Mouse (Mus musculus) limb, embryonic 12.5 days (tissue): ENCODE results near the gene Sgpp1. TPM values are rescaled to one million over a fixed set of nuclear protein-coding genes. Genes with fewer than 3 reads are reported as not detected.
"Not testable (repeated sequence)": the region's sequence is repeated elsewhere in the genome, so short reads cannot be mapped to it uniquely, and the experiment has no call there.

Experiments
- ATAC-seq: fragments of 200-750 bp; cut with Nextera tagmentation; 2 replicates; pipeline ENCODE4 v1.8.0; 2017; ENCODE audit warnings: low read depth, moderate TSS enrichment; ENCODE audit not compliant: insufficient number of reproducible peaks, insufficient read depth, low FRiP score, low TSS enrichment
- H3K27ac ChIP-seq: fragments of 300-500 bp; sonication (generic); 2 replicates; pipeline ENCODE4 v1.5.1; 2016; ENCODE audit warnings: mild to moderate bottlenecking, moderate library complexity
- H3K27me3 ChIP-seq: fragments of 300-500 bp; sonication (generic); 2 replicates; pipeline ENCODE4 v1.6.1; 2016; ENCODE audit warnings: mild to moderate bottlenecking, moderate library complexity
- H3K36me3 ChIP-seq: fragments of 300-500 bp; sonication (generic); 2 replicates; pipeline ENCODE4 v1.6.1; 2016; ENCODE audit warnings: mild to moderate bottlenecking, moderate library complexity
- H3K4me1 ChIP-seq: fragments of 300-500 bp; sonication (generic); replicated peaks from 2 replicates; pipeline ENCODE4 v1.6.1; 2016
- H3K4me2 ChIP-seq: fragments of 300-500 bp; sonication (generic); 2 replicates; pipeline ENCODE4 v1.6.1; 2016; ENCODE audit warnings: mild to moderate bottlenecking, moderate library complexity
- H3K4me3 ChIP-seq: fragments of 300-500 bp; sonication (generic); replicated peaks from 2 replicates; pipeline ENCODE4 v1.5.1; 2016; ENCODE audit warnings: mild to moderate bottlenecking
- H3K9ac ChIP-seq: fragments of 300-500 bp; sonication (generic); replicated peaks from 2 replicates; pipeline ENCODE4 v1.6.1; 2016; ENCODE audit warnings: mild to moderate bottlenecking, moderate library complexity
- H3K9me3 ChIP-seq: fragments of 300-500 bp; sonication (generic); 2 replicates; pipeline ENCODE4 v1.6.1; 2016; ENCODE audit warnings: mild to moderate bottlenecking, moderate library complexity
- WGBS: fragments of 180-500 bp; shearing (Covaris S2); methylation state at CpG from one replicate; pipeline ENCODE4 v1.1.7; 2016; 5-methylcytosine and 5-hydroxymethylcytosine counted together
- polyA plus RNA-seq: library from polyadenylated mRNA; unstranded; fragments of >200 nt; fragmentation: Nextera tagmentation; extraction: Ambion mirVana; gene quantifications from 2 replicates; pipeline ENCODE4 v1.2.1, GENCODE M21; 2016

Sgpp1 gene
- polyA plus RNA-seq, 1 experiment from 2014 or later, result 13.4 TPM

- not testable (repeated sequence) for H3K9me3 ChIP-seq, H3K27ac ChIP-seq, H3K9ac ChIP-seq, H3K4me2 ChIP-seq, H3K36me3 ChIP-seq, H3K4me1 ChIP-seq, H3K27me3 ChIP-seq, ATAC-seq, H3K4me3 ChIP-seq
- 83% methylated on average over 4 of the region's 4 CpGs for WGBS
These were observed 51.5 kb downstream of the Sgpp1 start for GRCm38 (mm10) chr12:75684026-75684425.

- Histone ChIP-seq H3K36me3 (no peaks in the 10 kb centered on the region), H3K27ac (no peak overlapping the region), H3K4me3 (no peak overlapping the region), H3K4me2 (no peak overlapping the region), H3K4me1 (no peaks in the 10 kb centered on the region), H3K9ac (no peak overlapping the region), H3K9me3 (no peaks in the 10 kb centered on the region), H3K27me3 (no peaks in the 10 kb centered on the region)
- no peak for ATAC-seq
- WGBS, result 90% methylated on average over 4 of the region's 4 CpGs
These were observed 51.9 kb downstream of the Sgpp1 start for GRCm38 (mm10) chr12:75683598-75683997.

- Histone ChIP-seq H3K27me3 (no peaks in the 10 kb centered on the region), H3K9ac (no peak overlapping the region), H3K36me3 (no peaks in the 10 kb centered on the region), H3K4me3 (no peak overlapping the region), H3K9me3 (no peaks in the 10 kb centered on the region), H3K4me1 (no peaks in the 10 kb centered on the region), H3K27ac (no peak overlapping the region), H3K4me2 (no peak overlapping the region)
- WGBS, result 37% methylated on average over 2 of the region's 2 CpGs
- no peak for ATAC-seq
These were observed 52.7 kb downstream of the Sgpp1 start for GRCm38 (mm10) chr12:75682842-75683241.

- ATAC-seq, result no peak
- Histone ChIP-seq H3K4me1 (no peaks in the 10 kb centered on the region), H3K9ac (no peak overlapping the region), H3K36me3 (no peaks in the 10 kb centered on the region), H3K9me3 (no peaks in the 10 kb centered on the region), H3K4me2 (no peak overlapping the region), H3K4me3 (no peak overlapping the region), H3K27ac (no peak overlapping the region), H3K27me3 (no peaks in the 10 kb centered on the region)
- 84% methylated on average over 4 of the region's 4 CpGs for WGBS
These were observed 54.4 kb downstream of the Sgpp1 start for GRCm38 (mm10) chr12:75681101-75681500.

GRCm38 (mm10) chr12:75678393-75678792 lies 57.1 kb downstream of the Sgpp1 start:
- Histone ChIP-seq H3K27ac (no peak overlapping the region), H3K27me3 (no peaks in the 10 kb centered on the region), H3K4me2 (no peak overlapping the region), H3K9me3 (no peaks in the 10 kb centered on the region), H3K36me3 (no peaks in the 10 kb centered on the region), H3K4me3 (no peak overlapping the region), H3K9ac (no peak overlapping the region), H3K4me1 (no peaks in the 10 kb centered on the region)
- ATAC-seq, result no peak
- WGBS, result 89% methylated on average over 4 of the region's 4 CpGs

GRCm38 (mm10) chr12:75672630-75673029 lies 62.9 kb downstream of the Sgpp1 start:
- H3K4me3 ChIP-seq, result no peak overlapping the region
- H3K4me1 ChIP-seq, result peaks cover 13% of the 10 kb centered on the region
- no peaks in the 10 kb centered on the region for H3K9me3 ChIP-seq
- WGBS, result 93% methylated on average over 4 of the region's 4 CpGs
- no peak overlapping the region for H3K4me2 ChIP-seq
- H3K27ac ChIP-seq, result no peak overlapping the region
- ATAC-seq, result no peak
- no peak overlapping the region for H3K9ac ChIP-seq
- H3K36me3 ChIP-seq, result no peaks in the 10 kb centered on the region
- H3K27me3 ChIP-seq, result no peaks in the 10 kb centered on the region

- no peak for ATAC-seq
- H3K9me3 ChIP-seq, result no peaks in the 10 kb centered on the region
- 69% methylated on average over 3 of the region's 3 CpGs for WGBS
- H3K36me3 ChIP-seq, result no peaks in the 10 kb centered on the region
- H3K27me3 ChIP-seq, result no peaks in the 10 kb centered on the region
- H3K27ac ChIP-seq, result no peak overlapping the region
- H3K9ac ChIP-seq, result no peak overlapping the region
- no peak overlapping the region for H3K4me3 ChIP-seq
- peaks cover 13% of the 10 kb centered on the region for H3K4me1 ChIP-seq
- H3K4me2 ChIP-seq, result no peak overlapping the region
These were observed 63.7 kb downstream of the Sgpp1 start for GRCm38 (mm10) chr12:75671759-75672315.

- WGBS, result 89% methylated on average over 6 of the region's 6 CpGs
- Histone ChIP-seq H3K9me3 (no peaks in the 10 kb centered on the region), H3K4me2 (peak overlapping the region; percentile 69), H3K27ac (no peak overlapping the region), H3K36me3 (no peaks in the 10 kb centered on the region), H3K9ac (0 out of 2 replicates have a peak overlapping the region, but pooled peaks have one; percentile 49), H3K4me1 (peaks cover 13% of the 10 kb centered on the region), H3K4me3 (peak overlapping the region; percentile 52), H3K27me3 (no peaks in the 10 kb centered on the region)
- ATAC-seq, result no peak
These were observed 64.9 kb downstream of the Sgpp1 start for GRCm38 (mm10) chr12:75670611-75671010.

- H3K9ac ChIP-seq, result peak within 1 kb of the TSS; percentile 77
- H3K4me1 ChIP-seq, result peaks cover 13% of the 10 kb centered on the region
- under 1% methylated on average over 55 of the region's 55 CpGs for WGBS
- no peaks in the 10 kb centered on the region for H3K27me3 ChIP-seq
- no peaks in the 10 kb centered on the region for H3K36me3 ChIP-seq
- ATAC-seq, result peak; percentile 99
- H3K27ac ChIP-seq, result peak within 1 kb of the TSS; percentile 86
- no peaks in the 10 kb centered on the region for H3K9me3 ChIP-seq
- H3K4me2 ChIP-seq, result peak within 1 kb of the TSS; percentile 81
- peak within 1 kb of the TSS; percentile 59 for H3K4me3 ChIP-seq
These were observed 66.0 kb downstream of the Sgpp1 start, which contains the start of gene Wdr89 for GRCm38 (mm10) chr12:75669258-75670106. TSS of gene Wdr89 (minus strand) at chr12:75669537.

GRCm38 (mm10) chr12:75668916-75669257 lies 66.6 kb downstream of the Sgpp1 start:
- Histone ChIP-seq H3K4me1 (peaks cover 13% of the 10 kb centered on the region), H3K27ac (peak overlapping the region; percentile 86), H3K4me2 (peak overlapping the region; percentile 81), H3K4me3 (peak overlapping the region; percentile 59), H3K36me3 (no peaks in the 10 kb centered on the region), H3K27me3 (no peaks in the 10 kb centered on the region), H3K9ac (peak overlapping the region; percentile 77), H3K9me3 (no peaks in the 10 kb centered on the region)
- WGBS, result under 1% methylated on average over 9 of the region's 9 CpGs
- ATAC-seq, result no peak; the same call in 1 of the 2 replicates

- 86% methylated on average over 2 of the region's 2 CpGs for WGBS
- no peak overlapping the region for H3K9ac ChIP-seq
- H3K36me3 ChIP-seq, result no peaks in the 10 kb centered on the region
- H3K4me3 ChIP-seq, result no peak overlapping the region
- no peaks in the 10 kb centered on the region for H3K27me3 ChIP-seq
- peaks cover 13% of the 10 kb centered on the region for H3K4me1 ChIP-seq
- ATAC-seq, result no peak
- no peaks in the 10 kb centered on the region for H3K9me3 ChIP-seq
- no peak overlapping the region for H3K27ac ChIP-seq
- H3K4me2 ChIP-seq, result peak overlapping the region; percentile 81; the same call in 1 of the 2 replicates
These were observed 67.3 kb downstream of the Sgpp1 start for GRCm38 (mm10) chr12:75668221-75668620.
